Mouse (Mus musculus) ES-E14 (cell line): Measurements from ENCODE around the gene Rfx2.

Experiments
- MAFK ChIP-seq: IDR thresholded peaks from 2 replicates; pipeline ENCODE4 v1.6.1; 2014; ENCODE audit warnings: mild to moderate bottlenecking, low read depth, low read length, inconsistent platforms; ENCODE audit not compliant: insufficient read depth
- ZNF384 ChIP-seq: IDR thresholded peaks from 2 replicates; pipeline ENCODE4 v1.6.1; 2012; ENCODE audit warnings: low read depth, low read length, inconsistent platforms

- TF ChIP-seq ZNF384: no peak
- no peak for TF ChIP-seq MAFK
Measured at GRCm38 (mm10) chr17:56792588-56792987, 38.2 kb downstream of the Rfx2 start.
